Mouse (Mus musculus) intestine, embryonic 14.5 days (tissue): ENCODE data around the gene Acad11. TPM values are rescaled to one million over a fixed set of nuclear protein-coding genes. Genes with fewer than 3 reads are reported as not detected.

Source experiments
- ATAC-seq: fragments of 200-750 bp; cut with Nextera tagmentation; replicated peaks from 2 replicates; pipeline ENCODE4 v1.8.0; 2017; ENCODE audit warnings: low read depth, moderate number of reproducible peaks, moderate TSS enrichment, moderate library complexity; ENCODE audit not compliant: low FRiP score, low TSS enrichment
- DNase-seq: peaks from one replicate; pipeline ENCODE4 v3.0.0-alpha.2; 2018; ENCODE audit warnings: low spot score
- H3K27ac ChIP-seq: fragments of 300-500 bp; sonication (generic); 2 replicates; pipeline ENCODE4 v1.5.1; 2014; ENCODE audit warnings: low read depth, mild to moderate bottlenecking, control low read depth
- H3K27me3 ChIP-seq: fragments of 300-500 bp; sonication (generic); replicated peaks from 2 replicates; pipeline ENCODE4 v1.6.1; 2014; ENCODE audit warnings: low read length, control low read depth; ENCODE audit not compliant: control insufficient read depth, insufficient read depth
- H3K36me3 ChIP-seq: fragments of 300-500 bp; sonication (generic); 2 replicates; pipeline ENCODE4 v1.6.1; 2014; ENCODE audit warnings: low read length, control low read depth; ENCODE audit not compliant: control insufficient read depth, insufficient read depth
- H3K4me1 ChIP-seq: fragments of 300-500 bp; sonication (generic); replicated peaks from 2 replicates; pipeline ENCODE4 v1.6.1; 2014; ENCODE audit warnings: low read length, control low read depth, mixed read lengths; ENCODE audit not compliant: control insufficient read depth, insufficient read depth
- H3K4me2 ChIP-seq: fragments of 300-500 bp; sonication (generic); 2 replicates; pipeline ENCODE4 v1.6.1; 2014; ENCODE audit warnings: low read length
- H3K4me3 ChIP-seq: fragments of 300-500 bp; sonication (generic); 2 replicates; pipeline ENCODE4 v1.5.1; 2014; ENCODE audit warnings: low read depth, low read length, control low read depth, mixed read lengths
- H3K9ac ChIP-seq: fragments of 300-500 bp; sonication (generic); 2 replicates; pipeline ENCODE4 v1.6.1; 2014; ENCODE audit warnings: mild to moderate bottlenecking, low read length
- H3K9me3 ChIP-seq: fragments of 300-500 bp; sonication (generic); 2 replicates; pipeline ENCODE4 v1.6.1; 2016; ENCODE audit warnings: low read length, control low read depth; ENCODE audit not compliant: control insufficient read depth
- WGBS: fragments of 180-500 bp; shearing (Covaris S2); extraction: QIAGEN DNeasy Blood & Tissue Kit; methylation state at CpG from one replicate; pipeline ENCODE4 v1.1.7; 2014; 5-methylcytosine and 5-hydroxymethylcytosine counted together
- polyA plus RNA-seq: library from polyadenylated mRNA; unstranded; fragments of >200 nt; fragmentation: Nextera tagmentation; extraction: Ambion mirVana; gene quantifications from 2 replicates; pipeline ENCODE4 v1.2.1, GENCODE M21; 2014

Gene Acad11
- polyA plus RNA-seq, 1 experiment from 2014 or later, result 8.3 TPM

- Histone ChIP-seq H3K4me1 (no peaks in the 10 kb centered on the region), H3K9ac (no peak overlapping the region), H3K27ac (no peak overlapping the region), H3K9me3 (no peaks in the 10 kb centered on the region), H3K4me2 (no peak overlapping the region), H3K36me3 (no peaks in the 10 kb centered on the region), H3K4me3 (no peak overlapping the region), H3K27me3 (no peaks in the 10 kb centered on the region)
- DNase-seq, result no peak
- no peak for ATAC-seq
- WGBS, result 77% methylated on average over 4 of the region's 4 CpGs
Observed at GRCm38 (mm10) chr9:104070241-104070640, 7.1 kb downstream of the Acad11 start.

- Histone ChIP-seq H3K4me2 (no peak overlapping the region), H3K36me3 (no peaks in the 10 kb centered on the region), H3K9me3 (no peaks in the 10 kb centered on the region), H3K4me3 (no peak overlapping the region), H3K9ac (no peak overlapping the region), H3K27ac (no peak overlapping the region), H3K4me1 (no peaks in the 10 kb centered on the region), H3K27me3 (no peaks in the 10 kb centered on the region)
- 72% methylated on average over 8 of the region's 8 CpGs for WGBS
- no peak for DNase-seq
- no peak for ATAC-seq
Observed at GRCm38 (mm10) chr9:104070863-104071604, 7.9 kb downstream of the Acad11 start.

- Histone ChIP-seq H3K9ac (no peak overlapping the region), H3K36me3 (no peaks in the 10 kb centered on the region), H3K4me1 (no peaks in the 10 kb centered on the region), H3K9me3 (no peaks in the 10 kb centered on the region), H3K4me3 (no peak overlapping the region), H3K27ac (no peak overlapping the region), H3K4me2 (no peak overlapping the region), H3K27me3 (no peaks in the 10 kb centered on the region)
- DNase-seq (no peak), ATAC-seq (no peak)
- WGBS, result 60% methylated on average over 2 of the region's 2 CpGs
Observed at GRCm38 (mm10) chr9:104075808-104076207, 12.6 kb downstream of the Acad11 start.

DNA sequence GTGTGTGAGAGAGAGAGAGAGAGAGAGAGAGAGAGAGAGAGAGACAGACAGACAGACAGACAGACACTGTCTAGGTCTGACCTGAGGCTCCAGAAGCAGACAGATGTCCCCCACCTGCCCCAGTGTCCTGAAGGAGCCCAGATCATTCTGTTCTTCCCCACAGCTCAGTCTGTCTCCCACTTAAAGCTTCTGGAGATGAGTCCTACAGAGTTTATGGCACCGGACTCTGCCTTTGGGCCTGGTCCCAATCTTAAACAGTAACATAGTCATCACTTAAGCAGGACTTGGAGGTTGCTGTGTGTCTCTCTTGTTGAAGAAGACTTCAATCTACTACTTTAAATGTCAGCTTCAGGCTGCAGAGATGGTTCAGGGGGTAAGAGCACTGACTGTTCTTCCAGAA, 15.6 kb downstream of the Acad11 start:
- H3K4me2 ChIP-seq, result no peak overlapping the region
- DNase-seq (no peak), ATAC-seq (no peak)
- no peak overlapping the region for H3K27ac ChIP-seq
- no peaks in the 10 kb centered on the region for H3K27me3 ChIP-seq
- H3K9me3 ChIP-seq, result no peaks in the 10 kb centered on the region
- no peak overlapping the region for H3K4me3 ChIP-seq
- H3K36me3 ChIP-seq, result no peaks in the 10 kb centered on the region
- no peak overlapping the region for H3K9ac ChIP-seq
- H3K4me1 ChIP-seq, result no peaks in the 10 kb centered on the region
- WGBS, result 100% methylated on average over 1 of the region's 1 CpGs

DNA sequence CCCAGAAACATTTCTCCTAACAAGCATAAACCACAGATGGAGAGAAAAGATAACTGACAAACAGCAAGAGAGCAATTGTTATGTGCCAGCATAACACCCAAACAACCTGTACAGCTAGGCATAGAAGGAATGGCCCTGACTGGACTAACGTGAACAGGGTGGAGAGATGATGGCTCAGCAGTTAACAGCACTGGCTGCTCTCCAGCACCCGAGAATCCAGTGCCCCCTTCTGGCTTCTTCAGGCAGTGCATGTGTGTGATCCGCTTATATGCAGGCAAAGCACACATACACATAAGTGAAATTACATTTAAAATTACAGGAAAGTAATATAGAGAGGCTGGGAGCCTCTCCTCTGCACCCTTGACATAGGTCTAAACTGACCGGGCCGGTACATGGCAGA, 16.2 kb downstream of the Acad11 start:
- no peak for ATAC-seq
- no peak overlapping the region for H3K4me2 ChIP-seq
- H3K9ac ChIP-seq, result no peak overlapping the region
- no peaks in the 10 kb centered on the region for H3K4me1 ChIP-seq
- H3K36me3 ChIP-seq, result no peaks in the 10 kb centered on the region
- H3K27ac ChIP-seq, result no peak overlapping the region
- H3K4me3 ChIP-seq, result no peak overlapping the region
- no peaks in the 10 kb centered on the region for H3K9me3 ChIP-seq
- 50% methylated on average over 5 of the region's 5 CpGs for WGBS
- H3K27me3 ChIP-seq, result no peaks in the 10 kb centered on the region
- peak; percentile 66 for DNase-seq

DNA sequence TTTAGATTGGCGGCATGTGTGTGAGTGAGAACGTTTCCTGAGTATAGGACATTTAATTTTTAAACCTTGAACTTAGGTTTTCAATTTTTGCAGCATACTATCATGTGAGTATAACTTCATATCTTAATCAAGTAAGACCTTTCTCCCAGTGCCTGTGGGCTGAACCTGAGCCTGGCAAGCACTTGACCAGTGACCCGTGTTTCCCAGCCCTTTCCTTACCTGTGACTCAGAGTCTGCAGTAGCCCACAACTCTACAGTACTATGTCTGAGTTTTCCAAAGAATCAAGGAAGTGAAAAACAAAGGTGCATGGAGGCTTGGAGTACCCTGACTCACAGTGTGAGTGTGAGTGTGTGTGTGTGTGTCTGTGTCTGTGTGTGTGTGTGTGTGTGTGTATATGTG, 16.9 kb downstream of the Acad11 start:
- no peak for DNase-seq
- H3K36me3 ChIP-seq, result no peaks in the 10 kb centered on the region
- no peaks in the 10 kb centered on the region for H3K4me1 ChIP-seq
- no peaks in the 10 kb centered on the region for H3K9me3 ChIP-seq
- no peak overlapping the region for H3K27ac ChIP-seq
- ATAC-seq, result no peak
- no peaks in the 10 kb centered on the region for H3K27me3 ChIP-seq
- 73% methylated on average over 3 of the region's 3 CpGs for whole genome bisulfite sequencing
- no peak overlapping the region for H3K4me3 ChIP-seq
- no peak overlapping the region for H3K4me2 ChIP-seq
- H3K9ac ChIP-seq, result no peak overlapping the region

- no peak overlapping the region for H3K4me3 ChIP-seq
- no peaks in the 10 kb centered on the region for H3K36me3 ChIP-seq
- WGBS, result 59% methylated on average over 4 of the region's 4 CpGs
- no peak overlapping the region for H3K4me2 ChIP-seq
- H3K27me3 ChIP-seq, result no peaks in the 10 kb centered on the region
- no peak overlapping the region for H3K9ac ChIP-seq
- H3K4me1 ChIP-seq, result no peaks in the 10 kb centered on the region
- no peaks in the 10 kb centered on the region for H3K9me3 ChIP-seq
- DNase-seq (no peak), ATAC-seq (no peak)
- no peak overlapping the region for H3K27ac ChIP-seq
Observed at GRCm38 (mm10) chr9:104085730-104086429, 22.7 kb downstream of the Acad11 start.

- 84% methylated on average over 8 of the region's 8 CpGs for WGBS
- Histone ChIP-seq H3K4me1 (no peaks in the 10 kb centered on the region), H3K9me3 (no peaks in the 10 kb centered on the region), H3K4me2 (no peak overlapping the region), H3K9ac (no peak overlapping the region), H3K27ac (no peak overlapping the region), H3K36me3 (no peaks in the 10 kb centered on the region), H3K4me3 (no peak overlapping the region), H3K27me3 (no peaks in the 10 kb centered on the region)
- ATAC-seq (no peak), DNase-seq (no peak)
Observed at GRCm38 (mm10) chr9:104088555-104088954, 25.4 kb downstream of the Acad11 start.

DNA sequence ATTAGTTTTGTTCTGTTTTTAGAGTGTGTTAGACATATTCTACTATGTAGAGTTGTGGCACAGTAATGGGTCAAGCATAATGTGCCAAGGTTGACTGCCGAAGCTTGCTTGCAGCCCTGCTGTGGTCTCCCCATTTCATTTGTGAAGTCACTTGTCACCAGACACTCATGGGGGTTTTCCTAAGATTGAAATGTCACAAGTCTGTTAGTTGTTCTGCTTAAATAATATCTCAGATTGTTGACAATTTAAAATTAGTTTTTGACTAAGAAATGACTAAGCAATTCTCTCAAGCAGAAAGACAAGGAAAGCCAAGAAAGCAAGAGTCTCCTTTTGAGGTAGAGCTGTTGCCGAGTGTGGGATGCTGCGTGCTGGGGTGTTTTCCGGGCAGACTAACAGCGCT, 29.8 kb downstream of the Acad11 start:
- H3K9ac ChIP-seq, result no peak overlapping the region
- no peaks in the 10 kb centered on the region for H3K4me1 ChIP-seq
- ATAC-seq (no peak), DNase-seq (no peak)
- no peak overlapping the region for H3K4me2 ChIP-seq
- H3K9me3 ChIP-seq, result no peaks in the 10 kb centered on the region
- no peak overlapping the region for H3K4me3 ChIP-seq
- H3K27me3 ChIP-seq, result no peaks in the 10 kb centered on the region
- H3K36me3 ChIP-seq, result no peaks in the 10 kb centered on the region
- H3K27ac ChIP-seq, result no peak overlapping the region
- 96% methylated on average over 5 of the region's 5 CpGs for WGBS
